Mouse (Mus musculus): Measurements from ENCODE around the gene Notch1. TPM values are rescaled to one million over a fixed set of nuclear protein-coding genes. Genes with fewer than 3 reads are reported as not detected.

Gene Notch1
- total and polyA plus RNA-seq, 3 experiments: 0.06 TPM; not detected in 2

GRCm38 (mm10) chr2:26561351-26562016, 45.0 kb upstream of the Notch1 start:
- no peaks in the 10 kb centered on the region for H3K36me3 ChIP-seq (ENCODE audit: control insufficient read depth in 1 of 2, insufficient read depth in 2 of 2, low read length in 2 of 2)
- no peaks in the 10 kb centered on the region for H3K4me1 ChIP-seq (ENCODE audit: control insufficient read depth in 1 of 2, insufficient read depth in 2 of 2, low read length in 2 of 2)
- no peak overlapping the region for H3K9ac ChIP-seq (ENCODE audit: control insufficient read depth, low read depth, low read length, poor library complexity, severe bottlenecking)
- no peak overlapping the region for H3K4me3 ChIP-seq (ENCODE audit: control insufficient read depth in 1 of 2, insufficient read depth in 1 of 2, low read depth in 2 of 2, low read length in 2 of 2)
- H3K9me3 ChIP-seq (replicated peaks; ENCODE audit: insufficient read depth, low read length): no peaks in the 10 kb centered on the region
- H3K79me2 ChIP-seq (ENCODE audit: control insufficient read depth, insufficient read depth, low read length, poor library complexity): no peaks in the 10 kb centered on the region
- peak; percentile 33 for DNase-seq (ENCODE audit: low read depth, low spot score)
- H3K27me3 ChIP-seq (ENCODE audit: control insufficient read depth in 1 of 2, insufficient read depth in 2 of 2, low read length in 2 of 2): no peaks in the 10 kb centered on the region; a peak in 1 of 4 replicates
- TF ChIP-seq SMC3 (IDR thresholded peaks at IDR 0.05; ENCODE audit: low read depth, low read length) (peak; percentile 43), SIN3A (IDR thresholded peaks at IDR 0.05; ENCODE audit: low read length) (no peak), ETS1 (IDR thresholded peaks at IDR 0.05; ENCODE audit: low read depth, low read length) (no peak), CTCF (IDR thresholded peaks at IDR 0.05 in 2 of 3, conservative IDR thresholded peaks at IDR 0.05 in 1 of 3; ENCODE audit: control insufficient read depth in 1 of 3, insufficient read depth in 1 of 3, low read depth in 2 of 3, low read length in 3 of 3, poor library complexity in 1 of 3, severe bottlenecking in 1 of 3) (peak; percentile 33 to 58 (median 52); a peak in 5 of 6 replicates), ZNF384 (IDR thresholded peaks at IDR 0.05; ENCODE audit: low read depth, low read length) (no peak), RAD21 (IDR thresholded peaks at IDR 0.05; ENCODE audit: low read depth, low read length) (peak; percentile 51), MAZ (IDR thresholded peaks at IDR 0.05; ENCODE audit: low read depth, low read length) (no peak)
- H3K27ac ChIP-seq (ENCODE audit: control insufficient read depth, low read depth, low read length): no peak overlapping the region

- H3K36me3 ChIP-seq (ENCODE audit: control insufficient read depth in 1 of 2, insufficient read depth in 2 of 2, low read length in 2 of 2): no peaks in the 10 kb centered on the region
- H3K9me3 ChIP-seq (replicated peaks; ENCODE audit: insufficient read depth, low read length): no peaks in the 10 kb centered on the region
- no peak overlapping the region for H3K27ac ChIP-seq (ENCODE audit: control insufficient read depth, low read depth, low read length)
- TF ChIP-seq POLR2AphosphoS5 (IDR thresholded peaks at IDR 0.05; ENCODE audit: borderline replicate concordance, low read depth, low read length): no peak
- TF ChIP-seq GATA1 (IDR thresholded peaks at IDR 0.05; ENCODE audit: low read depth, low read length): no peak
- TF ChIP-seq BHLHE40 (IDR thresholded peaks at IDR 0.05; ENCODE audit: borderline replicate concordance, low read depth, low read length): no peak
- no peaks in the 10 kb centered on the region for H3K27me3 ChIP-seq (ENCODE audit: control insufficient read depth in 1 of 2, insufficient read depth in 2 of 2, low read length in 2 of 2)
- H3K79me2 ChIP-seq (ENCODE audit: control insufficient read depth, insufficient read depth, low read length, poor library complexity): no peaks in the 10 kb centered on the region
- H3K4me3 ChIP-seq (ENCODE audit: control insufficient read depth in 1 of 2, insufficient read depth in 1 of 2, low read depth in 2 of 2, low read length in 2 of 2): no peak overlapping the region
- no peaks in the 10 kb centered on the region for H3K4me1 ChIP-seq (ENCODE audit: control insufficient read depth in 1 of 2, insufficient read depth in 2 of 2, low read length in 2 of 2)
- no peak overlapping the region for H3K9ac ChIP-seq (ENCODE audit: control insufficient read depth, low read depth, low read length, poor library complexity, severe bottlenecking)
- DNase-seq (ENCODE audit: low read depth, low spot score): no peak
These were observed 44.0 kb upstream of the Notch1 start for GRCm38 (mm10) chr2:26560506-26560905.

GRCm38 (mm10) chr2:26556535-26556993, 40.1 kb upstream of the Notch1 start:
- no peaks in the 10 kb centered on the region; a peak in 1 of 4 replicates for H3K27me3 ChIP-seq (ENCODE audit: control insufficient read depth in 1 of 2, insufficient read depth in 2 of 2, low read length in 2 of 2)
- H3K27ac ChIP-seq (ENCODE audit: control insufficient read depth, low read depth, low read length): no peak overlapping the region
- no peak for DNase-seq (ENCODE audit: low read depth, low spot score)
- TF ChIP-seq ETS1 (IDR thresholded peaks at IDR 0.05; ENCODE audit: low read depth, low read length) (no peak), KAT2A (conservative IDR thresholded peaks at IDR 0.05; ENCODE audit: low read depth, low read length) (no peak)
- H3K4me1 ChIP-seq (ENCODE audit: control insufficient read depth in 1 of 2, insufficient read depth in 2 of 2, low read length in 2 of 2): no peaks in the 10 kb centered on the region
- H3K9me3 ChIP-seq (replicated peaks; ENCODE audit: insufficient read depth, low read length): no peaks in the 10 kb centered on the region
- no peaks in the 10 kb centered on the region for H3K79me2 ChIP-seq (ENCODE audit: control insufficient read depth, insufficient read depth, low read length, poor library complexity)
- no peak overlapping the region for H3K9ac ChIP-seq (ENCODE audit: control insufficient read depth, low read depth, low read length, poor library complexity, severe bottlenecking)
- H3K36me3 ChIP-seq (ENCODE audit: control insufficient read depth in 1 of 2, insufficient read depth in 2 of 2, low read length in 2 of 2): no peaks in the 10 kb centered on the region
- no peak overlapping the region for H3K4me3 ChIP-seq (ENCODE audit: control insufficient read depth in 1 of 2, insufficient read depth in 1 of 2, low read depth in 2 of 2, low read length in 2 of 2)

Measured in MEL (cell line).